Mouse (Mus musculus) fibroblast of lung, adult 2 months (primary cell): ENCODE measurements around the gene Atp2a1.
"Not testable (repeated sequence)": the region's sequence is repeated elsewhere in the genome, so short reads cannot be mapped to it uniquely, and the experiment has no call there.

Experiments used
- DNase-seq: peaks from one replicate; pipeline ENCODE4 v3.0.0-alpha.2; 2011; ENCODE audit warnings: low read depth

Gene Atp2a1

DNA sequence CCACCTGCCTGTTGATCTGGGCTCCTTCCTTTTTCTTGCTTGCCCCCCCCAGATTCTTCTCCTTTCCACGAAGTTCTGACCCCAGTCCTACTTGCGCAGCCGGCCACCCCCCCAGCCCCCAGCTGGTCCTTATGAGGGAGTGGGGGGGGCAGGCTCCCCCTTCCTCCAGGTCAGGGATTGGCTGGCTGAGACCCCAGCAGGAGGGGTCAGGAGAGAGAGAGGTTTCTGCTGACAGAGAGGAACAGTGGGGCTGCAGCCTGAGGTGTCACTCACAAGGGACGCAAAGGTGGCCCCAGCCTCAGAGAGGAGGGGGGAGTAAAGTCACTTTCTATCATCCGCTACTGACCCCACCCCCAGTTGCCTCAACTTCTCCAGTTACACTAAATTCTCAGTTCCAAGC lies at the start of gene Atp2a1:
TSS of gene Atp2a1 (minus strand) at position 105 of the 400 bp plus-strand sequence.
- DNase-seq = no peak

DNA sequence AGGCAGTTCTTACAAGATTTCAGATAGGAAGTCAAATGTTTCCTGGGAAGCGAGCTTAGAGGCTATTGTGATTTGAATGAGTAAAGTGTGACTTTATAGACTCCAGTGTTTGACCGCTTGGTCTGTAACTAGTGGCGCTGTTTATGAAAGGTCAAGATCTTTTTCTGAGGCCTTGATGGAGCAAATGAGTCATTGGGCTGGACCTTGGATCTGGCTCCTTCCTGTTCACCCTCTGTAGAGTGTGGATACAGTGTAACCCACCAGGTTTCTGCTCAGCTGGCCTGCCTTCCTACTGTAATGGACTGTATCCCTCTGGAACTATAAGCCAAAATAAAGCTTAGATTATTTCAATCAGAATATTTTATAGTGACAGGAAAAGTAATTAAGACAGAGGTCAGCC lies 48.4 kb upstream of the Atp2a1 start:
- DNase-seq = no peak

DNA sequence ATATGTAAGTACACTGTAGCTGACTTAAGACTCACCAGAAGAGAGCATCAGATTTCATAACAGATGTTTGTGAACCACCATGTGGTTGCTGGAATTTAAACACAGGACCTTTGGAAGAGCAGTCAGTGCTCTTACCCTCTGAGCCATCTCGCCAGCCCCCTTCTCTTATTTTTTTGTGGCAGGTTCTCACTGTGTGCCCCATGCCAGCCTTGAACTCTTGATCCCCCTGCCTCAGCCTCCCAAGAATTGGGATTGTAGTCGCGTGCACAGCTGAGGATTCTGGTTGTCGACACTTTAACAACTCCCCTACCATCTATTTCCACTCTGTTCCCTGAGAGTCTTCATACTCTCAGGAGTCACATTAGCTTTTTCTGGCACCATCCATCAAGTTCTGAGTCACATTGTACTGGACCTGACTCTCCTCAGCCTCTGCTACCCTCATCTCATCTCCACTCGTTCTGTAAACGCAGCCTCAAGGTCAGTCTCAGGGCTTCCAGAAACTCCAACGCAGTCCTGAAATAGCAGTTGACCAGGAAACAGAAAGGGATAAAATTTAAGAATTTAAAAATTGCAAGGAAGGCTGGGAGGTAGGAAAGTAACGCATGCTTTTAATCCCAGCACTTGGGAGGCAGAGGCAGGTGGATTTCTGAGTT lies 44.3 kb upstream of the Atp2a1 start:
- DNase-seq = no peak

DNA sequence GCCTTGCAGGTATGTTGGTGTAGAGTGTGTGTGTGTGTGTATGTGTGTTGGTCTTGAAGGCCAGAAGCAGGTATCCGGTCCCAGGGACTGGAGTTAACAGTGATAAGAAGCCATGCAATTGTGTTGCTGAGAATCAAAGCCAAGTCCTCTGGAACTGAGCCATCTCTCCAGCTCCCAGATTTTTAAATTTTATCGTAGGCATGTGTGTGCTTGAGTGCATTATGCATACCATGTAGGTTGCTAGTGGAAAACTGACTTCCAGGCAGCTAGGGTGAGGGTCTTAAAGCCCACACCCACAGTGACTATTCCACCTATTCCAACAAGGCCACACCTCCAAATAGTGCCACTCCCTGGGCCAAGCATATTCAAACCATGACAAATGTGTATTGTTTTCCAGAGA lies 42.0 kb upstream of the Atp2a1 start:
- DNase-seq = no peak

DNA sequence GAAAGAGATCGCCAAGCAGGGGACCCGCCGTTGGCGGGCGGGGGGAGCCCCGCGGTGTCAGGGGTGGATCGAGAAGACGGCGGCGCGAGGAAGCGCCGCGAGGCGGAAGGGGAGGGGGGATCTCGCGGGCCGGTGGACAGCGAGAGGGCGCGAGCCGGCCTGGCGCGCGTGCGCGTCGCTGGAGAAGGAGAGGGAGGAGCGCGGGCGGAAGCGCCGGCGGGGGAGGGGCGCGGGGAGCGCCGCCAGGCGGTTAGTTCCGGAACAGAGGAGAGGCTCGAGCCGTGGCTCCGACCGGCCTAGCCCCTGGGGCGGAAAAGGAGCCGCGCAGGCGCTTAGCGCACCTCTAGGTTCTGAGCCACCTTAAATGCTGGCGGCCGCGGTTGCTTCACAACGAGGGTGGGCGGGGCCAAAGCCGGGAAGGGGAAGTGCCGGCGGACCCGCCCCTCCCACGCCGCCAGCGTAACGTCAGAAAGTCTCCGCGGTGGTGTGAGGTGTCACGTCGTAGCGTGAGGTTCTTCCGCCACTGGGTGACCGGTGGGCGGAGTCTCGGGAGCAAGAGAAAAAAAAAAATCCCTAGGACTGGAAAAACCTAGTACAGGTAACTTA lies 40.5 kb upstream of the Atp2a1 start, which contains the start of gene Atxn2l:
TSS of gene Atxn2l (minus strand) at position 165 of the 606 bp plus-strand sequence.
- DNase-seq = peak; percentile 95

DNA sequence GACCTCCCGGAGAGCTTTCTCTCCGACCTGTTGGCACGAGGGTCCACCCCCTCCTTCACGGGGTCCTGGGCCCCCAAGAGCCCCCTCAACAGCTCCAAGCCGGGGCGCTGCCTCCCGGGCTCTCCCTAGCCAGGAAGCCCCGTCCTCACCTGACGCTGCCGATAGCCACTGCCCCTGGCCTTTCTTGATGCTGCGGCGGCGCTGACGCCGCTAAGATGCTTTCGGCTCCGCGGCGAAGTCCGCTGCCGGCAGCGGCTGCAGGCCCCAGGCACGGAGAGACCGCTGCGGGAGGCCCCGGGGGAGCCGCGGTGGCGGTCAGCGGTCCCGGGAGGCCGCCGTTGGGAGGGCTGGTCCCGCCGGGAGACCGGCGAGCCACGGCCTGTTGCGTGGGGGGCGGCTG lies 39.8 kb upstream of the Atp2a1 start:
- DNase-seq = no peak

DNA sequence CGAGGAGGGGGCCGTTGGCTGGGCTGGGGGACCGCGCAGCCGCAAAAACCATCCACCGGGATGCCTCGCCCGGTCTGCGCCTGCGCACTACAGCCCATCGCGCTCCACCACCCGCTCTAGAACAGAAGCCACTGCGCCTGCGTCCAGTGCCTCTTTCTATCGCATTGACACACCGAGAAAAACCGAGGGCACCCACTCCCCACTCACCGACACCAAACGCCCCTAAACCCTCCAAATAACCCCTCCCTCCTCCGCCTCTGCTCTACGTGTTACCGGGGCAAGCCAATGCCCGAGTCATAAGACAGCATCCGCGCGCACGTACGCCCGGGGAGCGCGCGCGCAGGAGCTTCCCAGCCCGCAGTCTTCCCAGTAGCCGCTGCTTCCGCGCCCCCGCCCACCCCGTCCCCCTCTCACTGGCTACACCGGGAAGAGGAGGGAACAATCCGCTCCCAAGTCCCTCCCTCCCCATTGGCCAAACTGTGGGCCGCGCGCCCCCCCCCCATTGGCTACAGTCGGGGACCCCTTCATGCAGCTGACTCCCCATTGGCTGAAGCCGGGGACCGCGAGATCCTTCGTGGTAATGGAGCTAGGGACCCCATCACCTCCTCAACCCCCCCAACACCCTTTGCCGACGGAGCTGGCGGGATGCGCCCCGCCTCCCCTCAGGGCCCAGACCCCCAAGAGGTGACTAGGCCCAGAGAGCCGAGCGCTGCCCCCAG lies 39.3 kb upstream of the Atp2a1 start:
- peak; percentile 89 for DNase-seq

DNA sequence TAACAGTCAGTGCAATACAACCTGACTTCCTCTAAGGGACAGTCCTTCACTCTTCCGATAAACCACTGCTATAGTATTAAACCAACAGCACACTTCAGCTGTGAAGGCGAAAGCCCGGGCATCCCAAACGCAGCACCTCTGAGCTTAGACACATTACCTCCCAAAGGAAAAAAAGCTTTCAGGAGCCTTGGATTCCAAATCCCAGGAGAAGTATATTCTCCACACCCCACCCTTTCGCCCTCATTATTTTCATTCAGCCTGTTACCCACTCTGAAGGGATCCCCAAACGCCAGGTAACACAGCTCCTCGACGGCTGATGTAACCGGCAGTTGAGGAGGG lies 38.7 kb upstream of the Atp2a1 start:
- DNase-seq = no peak

DNA sequence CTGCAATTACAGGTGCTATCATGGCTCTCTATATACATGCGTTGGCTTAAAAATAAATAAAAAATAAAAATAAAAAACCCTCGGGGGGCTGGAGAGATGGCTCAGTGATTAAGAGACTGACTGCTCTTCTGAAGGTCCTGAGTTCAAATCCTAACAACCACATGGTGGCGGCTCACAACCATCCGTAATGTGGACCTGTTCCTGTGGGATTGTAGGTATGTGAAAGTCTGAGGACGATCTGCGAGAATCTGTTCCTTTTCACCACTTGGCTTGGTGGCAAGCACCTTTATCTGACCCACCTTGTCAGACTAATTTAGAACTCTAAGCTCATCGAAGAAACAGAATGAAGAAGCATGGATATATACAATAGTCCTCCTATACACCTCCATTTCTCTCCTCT lies 36.5 kb upstream of the Atp2a1 start:
- DNase-seq = no peak

DNA sequence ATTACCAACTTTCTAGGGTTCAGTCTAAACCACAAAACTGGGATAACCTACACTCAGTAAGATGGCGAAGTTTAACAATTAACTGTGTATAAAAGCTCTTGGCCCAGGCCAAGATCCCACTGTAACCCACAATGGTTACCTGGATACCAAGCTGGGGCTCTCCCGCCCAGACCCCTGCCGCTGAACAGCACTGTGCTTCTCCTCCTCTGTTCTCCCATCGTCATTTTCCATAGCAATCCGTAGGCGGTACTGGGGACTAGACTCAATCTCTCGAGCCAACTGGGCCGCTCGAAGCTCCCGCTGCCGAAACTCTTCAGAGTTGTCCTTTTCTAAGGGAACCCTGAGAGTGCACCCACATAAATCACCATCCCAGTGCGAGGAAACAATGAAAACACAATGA lies 35.1 kb upstream of the Atp2a1 start:
- no peak for DNase-seq

DNA sequence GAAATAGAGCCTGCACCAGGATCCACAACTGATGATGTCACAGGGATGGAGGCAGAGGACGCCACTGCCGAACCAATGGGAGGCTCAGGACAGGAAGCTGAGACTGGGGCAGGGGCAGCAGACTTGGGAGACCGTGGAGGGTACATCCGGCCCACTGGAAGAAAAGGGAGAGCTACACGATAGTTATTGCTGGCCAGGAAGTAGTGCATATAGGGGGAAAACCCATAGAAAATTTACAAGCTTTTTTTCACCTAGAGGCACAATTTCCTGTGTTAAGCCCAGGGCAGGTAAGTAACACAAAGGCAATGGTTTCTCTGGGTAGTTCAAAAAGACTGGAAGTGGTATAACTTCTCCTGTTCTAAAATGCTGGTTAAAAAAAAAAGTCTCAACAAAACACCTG lies 33.6 kb upstream of the Atp2a1 start:
- DNase-seq = no peak

DNA sequence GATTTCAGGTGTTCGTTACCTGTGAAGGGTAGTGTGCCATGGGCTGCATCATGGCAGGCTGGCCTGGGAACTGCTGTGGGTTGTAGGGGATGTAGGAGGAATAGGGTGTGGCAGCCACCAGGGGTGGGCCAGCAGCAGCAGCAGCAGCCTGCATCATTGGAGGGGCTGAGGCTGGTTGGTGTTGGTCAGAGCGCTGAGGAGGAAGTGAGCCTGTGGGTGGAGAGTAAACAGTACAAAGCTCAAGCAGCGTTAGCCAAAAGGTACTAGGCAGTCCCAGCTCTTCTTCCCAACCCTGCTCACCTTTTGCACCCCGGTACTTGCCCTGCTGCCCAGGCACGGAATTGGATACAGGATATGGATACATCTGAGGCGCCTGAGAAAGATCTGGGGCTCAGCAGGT lies 31.2 kb upstream of the Atp2a1 start:
- no peak for DNase-seq

DNA sequence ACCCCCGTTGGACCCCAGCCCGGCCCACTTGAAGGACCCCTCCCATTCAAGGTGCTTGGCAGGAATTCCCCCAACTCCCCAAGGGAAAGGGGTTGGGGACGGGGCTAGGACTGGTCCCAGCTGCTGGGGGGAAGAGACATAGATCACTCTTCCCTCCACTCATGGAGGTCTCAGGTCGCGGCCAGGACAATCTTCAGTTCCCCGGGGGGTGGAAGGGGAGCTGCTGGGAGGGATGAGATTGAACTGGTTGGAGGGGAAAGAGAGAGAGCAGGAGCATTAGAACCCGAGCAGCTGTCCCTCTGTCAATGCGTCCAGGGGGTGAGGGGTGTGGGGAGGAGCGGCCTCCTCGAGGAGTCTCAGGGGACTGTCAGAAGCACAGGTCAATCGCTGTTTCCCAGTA lies 29.1 kb upstream of the Atp2a1 start:
- no peak for DNase-seq

DNA sequence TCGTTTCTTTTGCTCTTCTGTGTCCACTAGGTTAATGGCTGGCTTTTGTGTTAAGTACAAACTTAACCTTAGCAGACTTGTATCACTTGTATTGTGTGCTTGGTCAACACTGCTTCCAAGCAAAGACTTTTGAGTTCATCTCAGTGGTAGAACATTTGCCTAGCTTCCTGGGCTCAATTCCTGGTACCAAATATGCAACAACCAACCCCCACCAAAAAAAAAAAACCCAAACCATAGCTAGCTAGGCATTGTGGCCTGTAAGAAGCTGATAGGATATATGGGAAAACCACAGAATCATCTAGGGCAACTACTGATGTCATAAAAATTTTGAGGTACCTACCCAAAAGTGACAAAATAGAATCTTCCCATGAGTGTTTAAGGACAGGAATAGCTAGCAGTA lies 28.1 kb upstream of the Atp2a1 start:
- DNase-seq = no peak

DNA sequence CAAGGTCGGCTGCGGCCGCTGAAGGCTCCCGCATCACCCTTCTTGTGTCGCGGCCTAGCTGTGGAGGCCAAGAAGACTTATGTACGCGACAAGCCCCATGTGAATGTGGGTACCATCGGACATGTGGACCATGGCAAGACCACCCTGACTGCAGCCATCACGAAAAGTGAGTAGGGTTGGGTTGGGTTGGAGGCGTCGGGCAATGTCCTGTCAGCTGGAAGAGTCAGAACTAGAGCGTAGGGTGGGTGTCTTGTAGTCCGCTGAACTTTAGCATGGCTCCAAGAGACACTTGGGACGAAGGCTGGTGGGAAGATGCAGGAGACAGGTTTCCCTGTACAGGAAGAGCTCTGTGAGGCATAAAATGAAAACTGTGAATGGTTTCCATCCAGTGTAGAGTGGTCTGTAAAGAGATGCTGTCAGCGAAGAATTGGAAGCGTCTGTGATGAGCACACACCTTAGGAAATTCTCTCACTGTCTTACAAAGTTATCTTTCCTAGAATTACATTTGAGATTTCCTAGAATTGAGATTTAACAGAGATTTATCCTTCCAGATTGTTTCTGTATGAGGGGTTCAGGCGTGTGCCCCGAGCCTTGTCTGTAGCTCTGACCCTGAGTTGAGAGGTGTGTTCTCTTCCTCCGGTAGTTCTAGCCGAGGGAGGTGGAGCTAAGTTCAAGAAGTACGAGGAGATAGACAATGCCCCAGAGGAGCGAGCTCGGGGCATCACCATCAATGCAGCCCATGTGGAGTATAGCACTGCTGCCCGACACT lies 24.9 kb upstream of the Atp2a1 start:
- DNase-seq = not testable (repeated sequence)

DNA sequence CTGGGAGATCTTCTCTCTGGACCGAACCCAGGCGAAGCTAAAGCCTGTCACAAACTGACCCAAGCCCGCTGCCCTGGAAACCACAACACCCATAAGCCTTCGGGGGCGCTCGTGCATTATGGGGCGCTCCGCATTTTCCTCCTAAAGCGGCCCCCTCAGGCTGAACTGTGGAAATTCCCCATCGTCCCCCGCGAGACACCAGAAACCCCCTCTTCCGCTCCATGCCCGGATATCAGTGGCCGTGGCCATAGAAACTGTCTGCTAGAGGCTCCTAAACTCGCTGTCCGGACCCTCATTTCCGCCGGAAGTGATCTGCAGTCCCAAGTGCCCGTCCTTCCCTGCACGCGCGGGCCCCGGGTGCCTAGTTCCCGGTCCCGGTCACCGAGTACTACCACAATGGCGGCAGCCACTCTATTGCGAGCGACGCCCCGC lies 24.2 kb upstream of the Atp2a1 start, which contains the start of gene Tufm:
TSS of gene Tufm (plus strand) at position 310 of the 432 bp plus-strand sequence.
- DNase-seq = peak; percentile 87

DNA sequence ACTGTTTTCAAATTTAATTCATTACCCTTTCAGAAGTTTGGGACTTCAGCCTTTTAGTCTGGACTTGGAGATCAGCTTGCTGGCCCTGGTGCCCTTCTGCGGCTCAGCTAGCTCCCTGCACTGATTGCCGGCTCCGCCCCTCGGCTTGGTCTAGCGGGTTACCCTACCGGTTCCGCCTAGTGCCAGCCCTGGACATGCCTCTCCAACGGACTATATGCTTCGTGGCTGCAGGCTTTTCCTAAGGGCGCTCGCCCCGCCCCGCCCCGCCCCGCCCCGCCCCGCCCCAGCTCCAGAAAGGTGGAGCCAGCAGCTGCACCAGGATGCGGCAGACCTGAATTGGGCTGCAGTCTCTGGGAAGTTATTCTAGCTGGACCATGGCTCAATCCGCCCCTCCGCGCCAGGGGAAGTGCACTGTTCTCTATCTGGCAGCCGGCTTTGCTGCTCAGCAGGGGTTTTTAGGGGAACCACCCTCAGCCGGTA lies 19.5 kb upstream of the Atp2a1 start:
- peak; percentile 78 for DNase-seq

DNA sequence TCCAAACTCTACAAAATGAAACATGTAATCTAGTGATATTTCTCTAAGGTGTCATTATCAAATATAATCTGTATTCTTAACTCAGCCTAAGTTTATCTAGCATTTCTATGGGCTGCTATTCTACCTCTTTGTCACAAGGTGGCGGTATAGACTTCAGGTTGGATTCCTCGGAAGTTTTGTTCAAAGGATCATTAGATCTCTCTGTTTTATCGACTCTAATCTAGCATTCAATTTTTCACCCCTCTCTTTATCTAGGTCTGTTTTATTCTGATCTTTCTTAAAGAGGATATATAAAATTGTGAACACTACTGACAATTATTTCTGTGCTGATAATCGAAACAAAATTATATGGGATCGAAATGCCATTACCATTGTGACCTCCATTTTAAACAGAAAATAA lies 18.8 kb upstream of the Atp2a1 start:
- no peak for DNase-seq

DNA sequence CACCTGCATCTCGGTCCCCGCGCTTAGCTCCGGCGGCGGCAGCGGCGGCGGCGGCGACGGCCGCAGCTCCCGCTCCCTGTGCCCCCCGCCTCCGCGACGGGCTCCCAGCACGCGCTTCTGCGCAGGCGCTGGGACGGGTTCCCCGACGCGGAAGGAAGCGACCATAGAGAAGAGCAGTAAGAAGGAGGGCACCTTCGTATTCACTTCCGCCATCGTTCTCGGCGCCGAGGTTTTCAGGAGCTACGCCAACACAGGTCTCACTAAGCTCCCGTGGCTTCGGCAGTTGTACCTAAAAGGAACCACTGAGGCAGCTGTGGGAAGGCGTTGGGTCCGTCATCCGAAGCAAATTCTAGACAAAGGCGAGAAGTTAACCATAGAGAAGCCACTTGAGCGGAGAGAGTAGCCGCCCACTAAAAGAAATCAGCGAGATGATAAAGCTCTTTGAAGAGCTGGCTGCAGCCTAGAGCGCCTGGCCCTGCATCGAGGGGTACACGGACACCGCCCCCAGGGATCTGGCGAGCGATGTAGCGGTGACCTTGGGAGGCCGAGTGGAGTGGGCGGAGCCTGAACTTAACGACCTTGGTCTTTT lies 12.2 kb upstream of the Atp2a1 start, which contains the start of gene Sh2b1:
TSS of gene Sh2b1 (minus strand) at position 432 of the 589 bp plus-strand sequence.
- DNase-seq = peak; percentile 68

DNA sequence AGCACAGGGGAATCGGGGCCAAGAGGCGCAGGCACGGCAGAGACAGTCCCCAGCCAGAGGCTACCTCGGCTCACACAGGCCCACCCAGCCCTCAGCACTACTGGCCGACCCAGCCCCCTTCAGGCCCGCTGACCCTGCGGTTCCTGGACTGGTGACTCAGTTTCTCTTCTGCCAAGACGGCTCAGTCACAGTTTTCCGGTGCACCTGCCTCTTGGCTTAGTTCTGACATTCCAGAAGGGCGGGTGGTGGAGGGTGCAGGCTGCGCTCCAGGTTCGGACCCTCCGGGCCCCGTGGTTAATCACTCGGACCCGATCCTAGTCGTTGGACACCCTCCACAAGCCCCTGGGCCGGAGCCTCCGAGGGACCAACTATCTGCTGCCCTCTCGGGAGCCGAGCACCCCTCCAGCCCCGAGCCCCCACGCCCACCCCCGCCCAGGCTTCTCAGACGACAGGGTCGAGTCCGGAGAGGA lies 11.6 kb upstream of the Atp2a1 start:
- no peak for DNase-seq

DNA sequence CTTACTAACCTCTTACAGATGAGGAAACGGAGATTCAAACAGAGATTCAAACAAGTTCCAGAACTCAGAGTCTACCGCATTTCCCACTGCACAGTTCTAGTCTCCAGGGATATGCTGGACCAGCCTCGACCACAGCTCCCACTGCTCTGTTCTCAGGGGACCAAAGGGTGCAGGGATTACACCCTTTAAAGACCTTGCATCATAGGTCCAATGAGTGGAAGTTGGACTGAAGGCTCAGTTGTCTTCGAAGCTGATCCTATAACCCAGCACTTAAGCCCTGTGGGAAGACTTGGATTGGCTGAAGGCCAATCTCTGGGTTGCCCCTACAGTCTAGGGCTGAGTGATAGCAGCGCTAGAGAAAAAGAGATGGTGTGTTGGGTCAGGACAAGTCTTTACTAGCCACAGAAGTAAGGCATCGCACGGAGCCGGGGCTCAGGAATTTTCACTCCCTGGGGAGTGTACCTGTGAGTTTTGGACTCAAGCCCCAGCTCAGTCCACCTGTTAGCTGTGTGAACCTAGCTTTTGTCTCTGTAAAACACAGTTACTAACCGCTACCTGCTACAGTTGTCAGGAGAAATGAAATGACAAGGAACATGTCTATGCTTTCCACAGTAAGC lies 10.7 kb upstream of the Atp2a1 start:
- no peak for DNase-seq
